ENCODE assay signal across 10 mouse cellular contexts in the genomic region with DNA sequence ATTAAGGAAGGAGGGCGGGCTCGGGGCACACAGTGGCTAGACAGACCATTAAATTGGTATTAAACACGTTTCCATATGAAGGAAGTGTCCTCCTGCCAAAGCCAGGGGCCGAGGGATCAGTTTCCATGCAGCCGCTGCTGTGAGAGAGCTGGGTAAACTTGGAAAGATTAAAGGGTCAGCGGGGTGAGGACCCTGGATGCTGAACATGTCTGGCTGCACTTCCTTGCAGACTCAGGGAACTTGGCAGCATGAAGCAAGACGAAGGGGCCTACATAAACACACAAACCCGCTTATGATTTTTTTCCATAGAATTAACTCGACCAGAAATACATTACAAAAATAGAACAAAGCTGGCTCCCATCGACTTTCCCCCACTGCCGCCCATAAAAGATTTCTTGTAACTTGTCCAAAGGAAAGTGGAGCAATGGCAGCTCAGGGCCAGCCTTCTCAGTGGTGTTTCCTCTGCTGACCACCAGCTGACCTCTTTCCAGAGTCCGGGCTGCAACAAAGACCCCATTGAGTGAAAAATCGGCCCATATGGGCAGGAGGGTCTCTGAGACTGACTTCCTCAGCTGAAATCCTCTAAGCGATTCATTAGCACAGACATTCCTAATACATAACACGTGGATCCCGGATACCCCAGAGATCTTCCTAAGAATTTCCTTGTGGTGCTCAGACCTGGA.
DNase-seq lines count a peak whose midpoint lies in the region; ATAC-seq and TF ChIP-seq lines count a peak whose summit lies in the region.
"Had no signal": no experiment of that assay in that cellular context is flagged by ENCODE, and none has a peak within 500 bp of the region (broad histone marks: within the 10 kb centered on the region; RNA-seq: fewer than 3 reads in every experiment).

No protein-coding gene starts in this region.

- no peaks in the 10 kb centered on the region for H3K27me3 ChIP-seq in forebrain, embryonic 11.5 days (ENCODE audit: control insufficient read depth, insufficient read depth, low read length)
- no peaks in the 10 kb centered on the region for H3K27me3 ChIP-seq in forebrain, embryonic 12.5 days
- no peaks in the 10 kb centered on the region for H3K27me3 ChIP-seq in lung, embryonic 14.5 days (ENCODE audit: insufficient read depth, low read length)
- H3K27me3 ChIP-seq in intestine, embryonic 16.5 days (replicated peaks; ENCODE audit: control insufficient read depth, insufficient read depth, low read length), result no peaks in the 10 kb centered on the region

- no peaks in the 10 kb centered on the region for H3K36me3 ChIP-seq in forebrain, embryonic 11.5 days (ENCODE audit: control insufficient read depth, insufficient read depth, low read length)
- no peaks in the 10 kb centered on the region for H3K36me3 ChIP-seq in forebrain, embryonic 12.5 days (replicated peaks)
- H3K36me3 ChIP-seq in lung, embryonic 14.5 days (ENCODE audit: insufficient read depth), result no peaks in the 10 kb centered on the region
- H3K36me3 ChIP-seq in intestine, embryonic 16.5 days (ENCODE audit: control insufficient read depth, insufficient read depth, low read length), result no peaks in the 10 kb centered on the region

- no peaks in the 10 kb centered on the region; the same call in 1 of the 2 replicates for H3K4me1 ChIP-seq in forebrain, embryonic 11.5 days (replicated peaks; ENCODE audit: control insufficient read depth, insufficient read depth, low read length)
- H3K4me1 ChIP-seq in forebrain, embryonic 12.5 days, result peaks cover 13% of the 10 kb centered on the region
- H3K4me1 ChIP-seq in lung, embryonic 14.5 days (ENCODE audit: insufficient read depth), result peaks cover 21% of the 10 kb centered on the region
- peaks cover 13% of the 10 kb centered on the region for H3K4me1 ChIP-seq in intestine, embryonic 16.5 days (ENCODE audit: control insufficient read depth, insufficient read depth, low read length)

- H3K4me3 ChIP-seq in forebrain, embryonic 11.5 days (ENCODE audit: low read depth, low read length), result no peak overlapping the region
- H3K4me3 ChIP-seq in forebrain, embryonic 12.5 days (replicated peaks), result no peak overlapping the region
- no peak overlapping the region for H3K4me3 ChIP-seq in lung, embryonic 14.5 days (ENCODE audit: low read depth, low read length)
- no peak overlapping the region for H3K4me3 ChIP-seq in intestine, embryonic 16.5 days (ENCODE audit: low read length)

- no peak for TF ChIP-seq CTCF in lung, embryonic 14.5 days (IDR thresholded peaks at IDR 0.05; ENCODE audit: low read depth)

- H3K9ac ChIP-seq in forebrain, embryonic 11.5 days (ENCODE audit: low read length), result no peak overlapping the region
- H3K9ac ChIP-seq in forebrain, embryonic 12.5 days, result no peak overlapping the region
- no peak overlapping the region for H3K9ac ChIP-seq in lung, embryonic 14.5 days
- H3K9ac ChIP-seq in intestine, embryonic 16.5 days (ENCODE audit: low read depth, low read length), result no peak overlapping the region

- 0 out of 2 replicates have a peak overlapping the region, but pooled peaks have one; percentile 25 for H3K27ac ChIP-seq in forebrain, embryonic 11.5 days (ENCODE audit: low read depth, low read length)
- H3K27ac ChIP-seq in forebrain, embryonic 12.5 days, result no peak overlapping the region
- peak overlapping the region; percentile 92 for H3K27ac ChIP-seq in lung, embryonic 14.5 days (ENCODE audit: low read depth)
- peak overlapping the region; percentile 70 for H3K27ac ChIP-seq in intestine, embryonic 16.5 days (ENCODE audit: low read length)

- peak; percentile 53 for DNase-seq in forebrain, embryonic 11.5 days (ENCODE audit: low spot score)
- DNase-seq in lung, embryonic 14.5 days, result peak; percentile 83
- no peak for DNase-seq in lung, postnatal 14 days
- peak; percentile 77 for DNase-seq in retina, postnatal 1 day
- DNase-seq in layer of hippocampus, postnatal 36 days, result no peak
- DNase-seq in urinary bladder, postnatal 36 days (ENCODE audit: low spot score in 2 of 2), result no peak
- DNase-seq: cerebellum, adult 9-11 months; spleen, adult 18-20 months had no signal

- no peak overlapping the region for H3K4me2 ChIP-seq in forebrain, embryonic 11.5 days (ENCODE audit: low read depth, low read length, severe bottlenecking)
- no peak overlapping the region for H3K4me2 ChIP-seq in forebrain, embryonic 12.5 days
- H3K4me2 ChIP-seq in lung, embryonic 14.5 days, result peak overlapping the region; percentile 29; the same call in 1 of the 2 replicates
- H3K4me2 ChIP-seq in intestine, embryonic 16.5 days (ENCODE audit: low read depth, low read length), result no peak overlapping the region

- ATAC-seq in forebrain, embryonic 11.5 days (replicated peaks; ENCODE audit: low FRiP score), result peak; percentile 21; the same call in 1 of the 2 replicates
- no peak; the same call in 1 of the 2 replicates for ATAC-seq in forebrain, embryonic 12.5 days (ENCODE audit: low FRiP score)
- peak; percentile 92 for ATAC-seq in lung, embryonic 14.5 days (ENCODE audit: insufficient read depth)
- peak; percentile 52; the same call in 1 of the 2 replicates for ATAC-seq in intestine, embryonic 16.5 days

- WGBS in forebrain, embryonic 11.5 days, result 29% methylated on average over 16 of the region's 16 CpGs
- WGBS in forebrain, embryonic 12.5 days, result 25% methylated on average over 16 of the region's 16 CpGs
- 18% methylated on average over 16 of the region's 16 CpGs for WGBS in lung, embryonic 14.5 days
- 27% methylated on average over 16 of the region's 16 CpGs for WGBS in intestine, embryonic 16.5 days

- no peaks in the 10 kb centered on the region for H3K9me3 ChIP-seq in forebrain, embryonic 11.5 days (ENCODE audit: control insufficient read depth, low read length)
- no peaks in the 10 kb centered on the region for H3K9me3 ChIP-seq in forebrain, embryonic 12.5 days
- no peaks in the 10 kb centered on the region for H3K9me3 ChIP-seq in lung, embryonic 14.5 days (ENCODE audit: low read depth, low read length)
- no peaks in the 10 kb centered on the region for H3K9me3 ChIP-seq in intestine, embryonic 16.5 days (ENCODE audit: control insufficient read depth, low read length)

Comparison
In these comparisons a context has a peak if more than half of its experiments do, and no peak if none do; other contexts are left out.
1. DNase-seq: peak in forebrain, embryonic 11.5 days (single experiment), lung, embryonic 14.5 days (single experiment) and retina, postnatal 1 day (single experiment); none in lung, postnatal 14 days (single experiment), layer of hippocampus, postnatal 36 days (0 of 2) and urinary bladder, postnatal 36 days (0 of 2).